Mouse (Mus musculus): ENCODE measurements around the gene Chdh.

The Chdh gene

DNA sequence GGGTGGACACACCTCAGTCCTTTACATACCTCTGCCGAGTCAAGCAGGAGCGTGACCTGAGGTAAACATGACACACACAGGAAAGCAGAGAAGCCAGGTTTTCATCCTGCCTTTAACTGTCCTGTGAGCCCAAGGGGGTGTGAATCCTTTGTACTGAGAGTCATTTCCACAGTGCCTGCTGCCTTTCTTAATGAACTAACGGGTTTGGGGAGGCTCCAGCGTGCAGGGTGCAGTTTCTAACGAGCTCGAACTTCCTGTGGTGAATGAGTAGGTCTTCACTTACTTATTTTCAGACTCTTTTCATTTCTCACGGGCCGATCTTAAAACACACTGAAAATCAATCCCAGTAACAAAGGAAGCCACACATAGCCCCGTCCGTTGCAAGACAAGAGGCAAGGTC lies 5.7 kb downstream of the Chdh start:
- DNase-seq (ENCODE audit: low read depth) = no peak

DNA sequence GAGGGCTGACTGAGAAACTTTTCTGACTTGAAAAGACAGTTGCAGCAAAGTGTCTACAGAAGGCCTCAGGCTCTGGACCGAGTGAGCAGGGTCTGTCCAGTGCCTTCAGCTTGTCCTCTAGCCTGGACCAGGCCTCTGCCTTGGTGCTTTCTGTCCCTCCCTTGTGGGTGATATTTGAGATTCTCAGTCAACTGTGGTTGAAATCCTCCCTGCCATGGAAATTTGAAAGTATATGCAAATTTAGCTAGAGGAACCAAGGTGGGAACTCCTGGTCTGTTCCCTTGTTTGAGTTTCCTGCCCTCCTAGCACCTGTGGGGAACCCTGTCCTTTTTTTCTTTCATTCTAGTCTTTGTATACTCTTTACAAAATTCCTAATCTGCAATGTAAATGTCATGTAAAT lies 6.2 kb downstream of the Chdh start:
- no peak for DNase-seq (ENCODE audit: low read depth)

GRCm38 (mm10) chr14:30016666-30017065 lies 7.8 kb downstream of the Chdh start:
- no peak for DNase-seq (ENCODE audit: low read depth)

DNA sequence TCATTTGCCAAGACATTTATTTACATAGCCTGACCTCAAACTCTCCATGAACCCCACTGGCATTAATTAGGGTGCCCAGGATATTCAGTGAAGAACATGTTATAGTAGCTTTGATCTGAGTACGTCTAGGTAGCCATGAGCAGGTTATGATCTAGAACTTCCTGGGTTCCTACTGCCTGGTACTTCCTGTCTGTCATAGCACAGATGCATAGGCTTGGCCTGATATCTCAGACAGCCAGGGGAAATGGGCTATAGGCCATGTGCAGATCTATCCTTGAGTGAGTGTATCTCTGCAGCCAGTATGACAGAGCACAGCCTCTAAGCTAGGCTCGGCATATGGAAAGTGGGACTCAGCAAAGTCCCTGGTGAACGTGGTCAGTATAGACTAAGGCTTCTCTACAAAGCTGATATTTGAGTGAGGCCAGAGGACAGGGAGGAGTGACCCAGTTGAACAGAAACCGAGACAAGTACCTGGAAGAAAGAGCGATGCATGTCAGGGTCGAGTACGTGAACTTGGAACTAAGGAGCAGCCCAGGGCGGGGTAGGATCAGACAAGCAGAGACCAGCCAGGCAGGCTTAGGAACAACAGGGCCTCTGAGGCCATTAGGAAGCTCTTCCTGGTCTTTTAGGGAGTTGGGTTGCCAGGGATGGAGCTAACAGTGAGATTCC lies 9.1 kb downstream of the Chdh start:
- DNase-seq (ENCODE audit: low read depth) = no peak

DNA sequence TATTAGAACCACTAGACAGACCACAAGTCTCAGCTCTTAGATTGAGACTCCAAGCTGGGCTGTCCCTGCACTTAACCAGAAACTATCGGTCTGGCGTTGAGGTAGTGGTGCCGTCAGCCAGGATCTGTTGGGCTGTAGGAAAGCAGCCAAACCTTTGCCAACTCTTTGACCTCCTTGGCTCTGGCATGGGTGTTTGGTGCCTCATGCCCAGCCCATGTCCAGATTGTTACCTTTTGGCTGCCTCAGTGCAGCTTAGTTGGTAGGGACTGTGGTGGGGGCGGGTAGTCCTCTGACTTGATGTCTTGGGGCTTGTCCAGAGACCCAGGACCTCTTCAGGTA lies 9.6 kb downstream of the Chdh start:
- no peak for DNase-seq (ENCODE audit: low read depth)

DNA sequence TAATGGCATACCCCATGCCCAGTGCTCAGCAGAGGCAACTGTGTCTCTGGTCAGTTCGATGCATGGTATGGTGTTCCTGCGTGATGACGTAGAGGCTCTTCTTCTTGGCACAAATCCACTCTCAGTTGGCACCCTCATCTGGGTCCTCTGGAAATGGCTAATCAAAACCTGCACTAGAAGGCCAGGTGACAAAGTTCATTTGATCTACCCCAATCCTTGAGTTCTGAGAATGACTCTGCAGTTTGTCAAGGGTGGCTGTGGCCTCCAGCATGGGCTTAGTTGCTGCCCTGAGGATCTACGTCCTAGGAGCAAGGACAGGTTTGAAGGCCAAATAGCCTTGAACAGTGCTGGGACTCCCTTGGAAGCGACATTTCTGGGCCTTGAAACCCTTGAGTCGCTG lies 10.0 kb downstream of the Chdh start:
- DNase-seq (ENCODE audit: low read depth) = no peak

GRCm38 (mm10) chr14:30019375-30019774 lies 10.6 kb downstream of the Chdh start:
- DNase-seq (ENCODE audit: low read depth) = no peak

GRCm38 (mm10) chr14:30019792-30020575 lies 11.2 kb downstream of the Chdh start:
- no peak for DNase-seq (ENCODE audit: low read depth)

GRCm38 (mm10) chr14:30022471-30022870 lies 13.6 kb downstream of the Chdh start:
- DNase-seq (ENCODE audit: low read depth) = no peak

DNA sequence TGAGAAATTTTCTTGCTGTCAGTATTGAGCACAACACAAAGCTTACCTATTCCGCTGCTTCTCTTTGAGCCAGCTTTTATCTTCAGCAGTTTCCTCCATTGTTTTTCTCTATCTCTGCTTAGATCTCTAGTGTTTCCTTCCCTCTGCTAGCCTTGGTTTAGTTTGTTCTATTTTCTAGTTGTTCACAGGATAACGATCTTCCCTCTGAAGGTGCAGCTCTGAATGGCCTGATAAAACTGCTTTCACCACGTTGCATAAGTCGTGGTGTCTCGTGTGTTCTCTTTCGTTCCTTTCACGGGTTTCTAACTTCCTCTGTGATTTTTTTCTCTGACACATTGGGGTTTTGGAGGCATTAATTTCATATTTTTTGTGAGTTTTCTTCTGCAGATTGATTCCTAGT lies 15.6 kb downstream of the Chdh start:
- no peak for DNase-seq (ENCODE audit: low read depth)

DNA sequence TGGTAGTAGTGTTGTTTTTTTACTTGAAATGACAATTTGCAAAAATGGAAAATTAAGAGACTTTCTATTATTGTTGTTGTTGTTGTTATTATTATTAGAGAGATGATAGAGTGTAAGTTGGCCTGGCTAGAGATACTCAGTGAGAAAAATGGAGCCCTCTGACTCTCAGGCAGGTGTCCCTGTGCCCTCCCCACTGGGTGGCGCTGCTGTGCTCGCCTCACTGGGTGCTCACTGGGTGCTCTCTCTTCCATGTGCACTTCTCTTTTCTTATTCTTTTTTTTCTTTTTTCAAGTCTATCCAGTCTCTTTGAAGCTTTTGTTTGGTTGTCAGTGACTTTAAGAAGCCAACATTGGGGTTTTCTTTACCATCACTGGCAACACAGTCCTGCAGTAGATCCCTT lies 18.6 kb downstream of the Chdh start:
- DNase-seq (ENCODE audit: low read depth) = peak; percentile 45

DNA sequence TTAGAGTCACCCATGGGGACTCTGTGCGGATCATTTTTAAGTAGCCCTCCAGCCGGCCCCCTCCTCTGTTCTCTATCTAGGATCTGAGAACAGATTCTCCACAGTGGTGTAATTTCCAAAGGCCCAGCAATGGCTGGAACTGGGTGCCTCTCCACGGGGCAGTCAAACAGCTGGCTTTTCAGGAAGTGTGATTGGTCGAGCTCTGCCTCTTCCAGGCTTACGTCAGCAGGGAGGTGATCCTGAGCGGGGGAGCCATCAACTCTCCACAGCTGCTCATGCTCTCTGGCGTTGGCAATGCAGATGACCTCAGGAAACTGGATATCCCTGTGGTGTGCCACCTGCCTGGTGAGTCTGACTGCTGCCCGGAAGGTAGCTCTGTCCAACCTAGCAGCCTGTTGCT lies 24.6 kb downstream of the Chdh start:
- DNase-seq (ENCODE audit: low read depth) = no peak

- DNase-seq (ENCODE audit: low read depth) = no peak
Observed at GRCm38 (mm10) chr14:30038431-30038830, 29.6 kb downstream of the Chdh start.

- DNase-seq (ENCODE audit: low read depth) = no peak
Observed at GRCm38 (mm10) chr14:30039413-30039812, 30.6 kb downstream of the Chdh start.

- no peak for DNase-seq (ENCODE audit: low read depth)
Observed at GRCm38 (mm10) chr14:30041836-30042235, 33.0 kb downstream of the Chdh start.

GRCm38 (mm10) chr14:30043356-30043940 lies 34.6 kb downstream of the Chdh start:
- no peak for DNase-seq (ENCODE audit: low read depth)

- DNase-seq (ENCODE audit: low read depth) = no peak
Observed at GRCm38 (mm10) chr14:30045239-30045638, 36.4 kb downstream of the Chdh start.

- DNase-seq (ENCODE audit: low read depth) = no peak
Observed at GRCm38 (mm10) chr14:30045704-30046220, 36.9 kb downstream of the Chdh start.

DNA sequence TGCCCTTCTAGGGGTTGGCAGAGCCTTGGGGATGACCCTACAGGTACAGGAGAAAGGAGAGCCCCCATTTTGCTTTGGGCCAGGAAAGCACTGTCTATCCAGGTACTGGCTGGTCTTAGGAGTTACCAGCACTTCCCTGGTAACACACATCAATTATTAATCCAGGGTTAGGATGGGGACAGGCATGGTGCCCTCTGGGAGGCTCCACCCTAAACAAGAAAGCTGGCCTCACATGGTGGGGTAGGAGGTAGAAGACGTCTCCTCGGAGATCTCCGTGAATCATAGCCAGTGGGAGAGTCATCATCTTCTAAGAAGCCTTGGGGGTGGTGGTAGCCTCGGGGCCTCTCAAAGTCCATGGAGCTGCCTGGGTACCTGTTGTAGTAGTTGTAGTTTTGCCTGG lies 38.2 kb downstream of the Chdh start:
- DNase-seq (ENCODE audit: low read depth) = no peak

DNA sequence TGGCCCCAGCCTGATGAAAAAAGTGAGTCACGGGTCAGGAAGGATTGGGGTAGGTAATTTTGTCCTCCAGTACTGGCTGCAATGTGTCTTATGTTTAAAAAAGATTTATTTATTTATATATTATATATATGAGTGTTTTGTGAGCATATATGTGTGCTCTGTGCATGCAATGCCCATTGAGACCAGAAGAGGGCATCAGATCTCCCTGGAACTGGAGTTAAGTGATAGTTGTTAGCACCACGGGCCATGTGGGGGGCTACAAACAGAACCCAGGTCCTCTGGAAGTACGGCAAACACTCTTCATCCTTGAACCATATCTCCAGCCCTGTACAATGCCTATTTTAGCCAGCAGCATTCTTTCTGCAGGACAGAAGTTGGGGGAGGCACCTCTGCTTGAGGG lies 39.2 kb downstream of the Chdh start:
- no peak for DNase-seq (ENCODE audit: low read depth)

DNA sequence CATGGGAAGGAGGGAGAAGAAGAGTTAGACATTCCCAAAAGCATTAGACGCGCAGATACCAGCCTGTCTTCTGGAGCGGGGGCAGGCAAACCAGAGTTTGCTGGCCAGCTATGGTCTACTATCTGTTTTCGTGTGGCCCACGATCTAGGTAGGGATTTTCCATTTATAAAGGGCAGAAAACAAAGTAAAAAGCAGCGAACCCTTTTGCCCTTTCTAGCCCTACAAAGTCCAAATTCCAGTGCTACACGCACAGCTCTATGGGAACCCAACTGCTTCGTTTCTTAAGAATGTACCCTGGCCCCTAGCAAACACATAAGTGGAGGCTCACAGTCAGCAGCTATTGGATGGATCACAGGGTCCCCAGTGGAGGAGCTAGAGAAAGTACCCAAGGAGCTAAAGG lies 41.5 kb downstream of the Chdh start:
- DNase-seq (ENCODE audit: low read depth) = no peak

GRCm38 (mm10) chr14:30054922-30055321 lies 46.1 kb downstream of the Chdh start:
- no peak for DNase-seq (ENCODE audit: low read depth)

- DNase-seq (ENCODE audit: low read depth) = no peak
Observed at GRCm38 (mm10) chr14:30056031-30056766, 47.4 kb downstream of the Chdh start.

All from c-Kit-positive CD71-negative TER-119-negative erythroid progenitor cells, embryonic 14.5 days (primary cell).